Mouse (Mus musculus) small intestine, adult 2 months (tissue): ENCODE results near the gene Spata22. TPM values are rescaled to one million over a fixed set of nuclear protein-coding genes. Genes with fewer than 3 reads are reported as not detected.

ENCODE experiments used
- H3K27ac ChIP-seq: fragments of 200-500 bp; 2 replicates; pipeline ENCODE4 v1.5.1; 2012; ENCODE audit warnings: low read depth, low read length, control low read depth, inconsistent platforms; ENCODE audit not compliant: insufficient read depth
- H3K27me3 ChIP-seq: fragments of 200-500 bp; 2 replicates; pipeline ENCODE4 v1.6.1; 2012; ENCODE audit warnings: mild to moderate bottlenecking, moderate library complexity, low read length, inconsistent platforms; ENCODE audit not compliant: control insufficient read depth, insufficient read depth
- H3K36me3 ChIP-seq: fragments of 200-500 bp; 2 replicates; pipeline ENCODE4 v1.6.1; 2012; ENCODE audit warnings: mild to moderate bottlenecking, low read length, control low read depth, inconsistent platforms; ENCODE audit not compliant: control insufficient read depth, insufficient read depth
- H3K4me1 ChIP-seq: fragments of 200-500 bp; 2 replicates; pipeline ENCODE4 v1.6.1; 2012; ENCODE audit warnings: low read length, inconsistent platforms, mixed read lengths; ENCODE audit not compliant: control insufficient read depth, insufficient read depth, insufficient read length
- H3K4me3 ChIP-seq: fragments of 200-500 bp; 2 replicates; pipeline ENCODE4 v1.5.1; 2012; ENCODE audit warnings: low read depth, mild to moderate bottlenecking, control low read depth, inconsistent platforms, low read length, moderate library complexity
- CTCF ChIP-seq: fragments of 200-500 bp; IDR thresholded peaks from 2 replicates; pipeline ENCODE4 v1.5.1; 2012; ENCODE audit warnings: low read depth, mild to moderate bottlenecking, control low read depth, inconsistent platforms, low read length, moderate library complexity, mixed read lengths; ENCODE audit not compliant: insufficient replicate concordance, insufficient read length; ENCODE audit errors: extremely low read depth
- POLR2A ChIP-seq: fragments of 200-500 bp; IDR thresholded peaks from 2 replicates; pipeline ENCODE4 v1.6.1; 2012; ENCODE audit warnings: low read depth, mild to moderate bottlenecking, control low read depth, inconsistent platforms, low read length, moderate library complexity
- WGBS: fragments of 180-500 bp; shearing (Covaris S2); methylation state at CpG from one replicate; pipeline ENCODE4 v1.1.7; 2018; 5-methylcytosine and 5-hydroxymethylcytosine counted together
- polyA plus RNA-seq: library from polyadenylated mRNA; depleted of rRNA; stranded (reverse); fragments of >200 nt; gene quantifications from 2 replicates; pipeline ENCODE4 v1.2.3, GENCODE M21; 2012; rRNA removed

Gene Spata22
- not detected in 2 replicates for polyA plus RNA-seq

- WGBS = 85% methylated on average over 27 of the region's 27 CpGs
- Histone ChIP-seq H3K4me3 (no peak within 1 kb of the TSS), H3K27ac (no peak within 1 kb of the TSS), H3K27me3 (no peaks in the 10 kb centered on the region), H3K36me3 (no peaks in the 10 kb centered on the region), H3K4me1 (peaks cover 5% of the 10 kb centered on the region; the same call in 1 of the 2 replicates)
- TF ChIP-seq CTCF = no peak
Observed at GRCm38 (mm10) chr11:73329442-73329841, at the start of gene Spata22, which contains the start of the genes Aspa and Gm49340. Spata22 (plus strand) TSS chr11:73329741. Aspa (minus strand) TSS chr11:73329596. Gm49340 (plus strand) TSS chr11:73329741.

DNA sequence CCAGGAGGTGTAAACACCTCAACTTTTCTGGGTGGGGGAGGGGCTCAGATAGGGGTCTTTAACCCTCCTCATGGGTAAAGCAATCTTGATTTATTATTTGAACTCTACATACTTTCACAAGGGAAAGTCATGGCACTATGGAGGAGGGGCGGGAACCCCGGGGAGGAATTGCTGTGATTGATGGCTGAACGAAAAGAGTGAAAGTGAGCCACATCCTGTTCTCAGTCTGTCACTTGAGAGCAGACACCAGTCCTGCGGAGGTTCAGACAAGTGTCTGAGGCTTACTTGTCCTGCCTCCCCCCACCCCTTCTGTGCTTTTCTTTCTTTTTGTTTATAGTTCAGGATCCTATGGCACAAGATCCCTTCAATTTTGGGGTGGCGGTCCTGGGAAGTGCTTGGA, 48.8 kb upstream of the Spata22 start:
- 53% methylated on average over 5 of the region's 5 CpGs for WGBS
- H3K27me3 ChIP-seq = no peaks in the 10 kb centered on the region
- no peak overlapping the region for H3K27ac ChIP-seq
- H3K36me3 ChIP-seq = no peaks in the 10 kb centered on the region
- TF ChIP-seq CTCF (no peak), POLR2A (no peak)
- peaks cover 5% of the 10 kb centered on the region; the same call in 1 of the 2 replicates for H3K4me1 ChIP-seq
- no peak overlapping the region for H3K4me3 ChIP-seq

GRCm38 (mm10) chr11:73281528-73282027, 48.0 kb upstream of the Spata22 start:
- peak overlapping the region; percentile 54 for H3K4me3 ChIP-seq
- no peaks in the 10 kb centered on the region for H3K36me3 ChIP-seq
- TF ChIP-seq POLR2A (no peak), CTCF (peak; percentile 76; the same call in 1 of the 2 replicates)
- peaks cover 5% of the 10 kb centered on the region; the same call in 1 of the 2 replicates for H3K4me1 ChIP-seq
- 1% methylated on average over 16 of the region's 16 CpGs for WGBS
- no peaks in the 10 kb centered on the region for H3K27me3 ChIP-seq
- no peak overlapping the region for H3K27ac ChIP-seq

GRCm38 (mm10) chr11:73283369-73283768, 46.2 kb upstream of the Spata22 start:
- no peaks in the 10 kb centered on the region for H3K36me3 ChIP-seq
- H3K4me1 ChIP-seq = peaks cover 5% of the 10 kb centered on the region; the same call in 1 of the 2 replicates
- no peak overlapping the region for H3K27ac ChIP-seq
- TF ChIP-seq POLR2A = no peak
- TF ChIP-seq CTCF = no peak
- no peaks in the 10 kb centered on the region for H3K27me3 ChIP-seq
- no peak overlapping the region for H3K4me3 ChIP-seq
- 67% methylated on average over 9 of the region's 9 CpGs for WGBS

GRCm38 (mm10) chr11:73283926-73284325, 45.6 kb upstream of the Spata22 start:
- 30% methylated on average over 1 of the region's 1 CpGs for WGBS
- no peaks in the 10 kb centered on the region for H3K27me3 ChIP-seq
- H3K4me3 ChIP-seq = no peak overlapping the region
- H3K4me1 ChIP-seq = peaks cover 9% of the 10 kb centered on the region; the same call in 1 of the 2 replicates
- H3K36me3 ChIP-seq = no peaks in the 10 kb centered on the region
- no peak overlapping the region for H3K27ac ChIP-seq
- TF ChIP-seq CTCF (no peak), POLR2A (no peak)

GRCm38 (mm10) chr11:73284351-73284750, 45.2 kb upstream of the Spata22 start:
- TF ChIP-seq POLR2A (no peak), CTCF (no peak)
- H3K4me1 ChIP-seq = peaks cover 13% of the 10 kb centered on the region; the same call in 1 of the 2 replicates
- H3K27me3 ChIP-seq = no peaks in the 10 kb centered on the region
- no peaks in the 10 kb centered on the region for H3K36me3 ChIP-seq
- no peak overlapping the region for H3K27ac ChIP-seq
- H3K4me3 ChIP-seq = no peak overlapping the region

DNA sequence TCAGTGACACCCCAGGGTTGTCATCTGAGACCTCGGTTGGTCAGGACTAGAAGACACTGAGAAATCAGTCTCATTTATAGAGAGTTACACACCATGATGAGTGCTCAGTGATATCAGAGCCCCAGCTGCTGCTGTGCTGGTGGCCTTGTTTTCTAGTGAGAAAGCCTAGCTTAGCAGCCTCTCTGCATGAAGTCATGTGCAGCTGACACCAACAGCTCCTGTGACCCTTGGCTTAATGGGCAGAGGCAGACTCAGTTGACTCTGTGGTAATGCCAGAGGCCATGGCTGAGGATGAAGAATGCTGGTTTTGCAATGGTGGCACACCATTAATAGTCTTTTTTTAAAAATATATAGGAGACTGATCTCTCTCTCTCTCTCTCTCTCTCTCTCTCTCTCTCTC, 39.9 kb upstream of the Spata22 start:
- H3K27ac ChIP-seq = no peak overlapping the region
- TF ChIP-seq POLR2A (no peak), CTCF (no peak)
- no peaks in the 10 kb centered on the region for H3K36me3 ChIP-seq
- H3K27me3 ChIP-seq = no peaks in the 10 kb centered on the region
- H3K4me1 ChIP-seq = peaks cover 8% of the 10 kb centered on the region; the same call in 1 of the 2 replicates
- H3K4me3 ChIP-seq = no peak overlapping the region
- 86% methylated on average over 1 of the region's 1 CpGs for WGBS
